In the genomic region with DNA sequence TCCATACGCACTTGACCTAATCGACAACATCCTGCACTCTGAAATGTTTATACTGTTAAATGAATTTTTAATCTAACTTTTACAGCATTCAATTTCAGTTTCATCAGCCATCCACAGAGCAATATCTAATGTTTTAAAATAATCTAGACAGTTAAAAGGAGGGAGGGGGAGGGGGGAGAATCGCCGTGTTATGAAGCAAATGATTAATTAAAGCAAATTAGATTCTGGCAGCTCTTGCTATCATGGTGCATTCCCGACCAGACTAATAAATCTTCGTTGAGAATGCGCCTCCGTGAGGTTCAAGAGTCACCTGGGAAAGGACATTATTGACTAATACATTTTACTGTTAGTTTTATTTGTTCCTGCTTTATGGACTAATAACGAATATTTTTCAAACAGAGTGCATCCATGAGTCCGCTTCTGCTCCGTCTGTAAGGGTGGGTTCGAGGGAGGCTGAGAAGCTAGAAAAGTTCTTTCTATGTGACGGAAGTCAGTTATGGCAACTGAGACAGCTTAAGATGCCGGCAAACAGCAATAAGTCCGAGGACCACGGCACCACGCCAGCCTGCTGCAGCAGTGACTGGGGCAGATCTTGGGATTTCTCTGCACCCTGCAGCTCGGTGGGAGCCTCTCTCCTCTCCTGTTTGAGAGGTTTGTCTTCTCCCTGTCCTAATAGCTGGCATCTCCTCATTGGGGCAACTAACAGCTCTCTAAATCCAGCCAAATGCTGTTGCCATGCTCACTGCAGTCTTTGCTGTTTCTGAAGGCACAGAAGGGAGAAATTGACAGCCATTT, we compare ENCODE assay signal across 7 mouse cellular contexts.
A peak's percentile ranks its signal among the peaks of the same experiment; 100 is the strongest.
DNase-seq lines count a peak whose midpoint lies in the region; ATAC-seq and TF ChIP-seq lines count a peak whose summit lies in the region.

No protein-coding gene starts in this region.

- no peaks in the 10 kb centered on the region for H3K36me3 ChIP-seq in forebrain, embryonic 12.5 days (replicated peaks)
- H3K36me3 ChIP-seq in neural tube, embryonic 14.5 days (ENCODE audit: control insufficient read depth, insufficient read depth, low read length), result no peaks in the 10 kb centered on the region

- TF ChIP-seq CTCF in layer of hippocampus, adult 2 months (conservative IDR thresholded peaks at IDR 0.05), result no peak

- peak overlapping the region; percentile 84 for H3K27ac ChIP-seq in layer of hippocampus, adult 2 months
- H3K27ac ChIP-seq in forebrain, embryonic 12.5 days, result peak overlapping the region; percentile 92
- peak overlapping the region; percentile 16; the same call in 1 of the 2 replicates for H3K27ac ChIP-seq in neural tube, embryonic 14.5 days (ENCODE audit: low read depth, low read length)

- 39% methylated on average over 18 of the region's 18 CpGs for WGBS in forebrain, embryonic 12.5 days
- WGBS in neural tube, embryonic 14.5 days, result 27% methylated on average over 18 of the region's 18 CpGs

- no peak for DNase-seq in layer of hippocampus, adult 2 months (ENCODE audit: low spot score in 2 of 2)
- no peak for DNase-seq in layer of hippocampus, adult 9-11 months
- peak; percentile 19 to 38 for DNase-seq in layer of hippocampus, postnatal 36 days
- DNase-seq in spleen, postnatal 14 days (ENCODE audit: low spot score in 2 of 2), result no peak
- DNase-seq in gastrocnemius, postnatal 36 days, result no peak

- ATAC-seq in forebrain, embryonic 12.5 days (ENCODE audit: low FRiP score), result no peak
- 0 out of 2 replicates have a peak, but pooled peaks have one; percentile 11 for ATAC-seq in neural tube, embryonic 14.5 days (ENCODE audit: low read depth)

- no peaks in the 10 kb centered on the region for H3K9me3 ChIP-seq in forebrain, embryonic 12.5 days
- no peaks in the 10 kb centered on the region for H3K9me3 ChIP-seq in neural tube, embryonic 14.5 days (ENCODE audit: control insufficient read depth, low read length)

- intact Hi-C loops in gastrocnemius, postnatal 36 days (cut with DNase I), result no loop called here

- H3K4me2 ChIP-seq in forebrain, embryonic 12.5 days, result peak overlapping the region; percentile 38
- peak overlapping the region; percentile 23; the same call in 1 of the 2 replicates for H3K4me2 ChIP-seq in neural tube, embryonic 14.5 days (ENCODE audit: low read depth, low read length)

- H3K9ac ChIP-seq in forebrain, embryonic 12.5 days, result peak overlapping the region; percentile 48
- H3K9ac ChIP-seq in neural tube, embryonic 14.5 days (replicated peaks; ENCODE audit: low read depth, low read length), result no peak overlapping the region

- H3K4me3 ChIP-seq in layer of hippocampus, adult 2 months, result no peak overlapping the region; the same call in 1 of the 2 replicates
- 0 out of 2 replicates have a peak overlapping the region, but pooled peaks have one; percentile 5 for H3K4me3 ChIP-seq in forebrain, embryonic 12.5 days (replicated peaks)
- H3K4me3 ChIP-seq in neural tube, embryonic 14.5 days (ENCODE audit: low read depth, low read length), result no peak overlapping the region

- no peaks in the 10 kb centered on the region for H3K27me3 ChIP-seq in forebrain, embryonic 12.5 days
- no peaks in the 10 kb centered on the region; the same call in 1 of the 2 replicates for H3K27me3 ChIP-seq in neural tube, embryonic 14.5 days (ENCODE audit: control insufficient read depth, insufficient read depth, low read length)

- peaks cover 52% of the 10 kb centered on the region for H3K4me1 ChIP-seq in forebrain, embryonic 12.5 days
- H3K4me1 ChIP-seq in neural tube, embryonic 14.5 days (ENCODE audit: control insufficient read depth, insufficient read depth, low read length), result peaks cover 36% of the 10 kb centered on the region; the same call in 1 of the 2 replicates

Comparison
In these comparisons a context has a peak if more than half of its experiments do, and no peak if none do; other contexts are left out.
1. DNase-seq: peak in layer of hippocampus, postnatal 36 days (2 of 2); none in layer of hippocampus, adult 2 months (0 of 2), layer of hippocampus, adult 9-11 months (single experiment), spleen, postnatal 14 days (0 of 2) and gastrocnemius, postnatal 36 days (0 of 2).
2. H3K27ac ChIP-seq: peak in every context shown above with its lines; median percentile 92 in forebrain, embryonic 12.5 days; 84 in layer of hippocampus, adult 2 months; 16 in neural tube, embryonic 14.5 days.